Mouse (Mus musculus): ENCODE measurements around the gene Cacul1. TPM values are rescaled to one million over a fixed set of nuclear protein-coding genes. Genes with fewer than 3 reads are reported as not detected.

Cacul1 gene
- polyA plus RNA-seq, 1 experiment from 2014 or later = 17.6 TPM

GRCm38 (mm10) chr19:60513431-60513830 is 67.4 kb downstream of the Cacul1 start:
- Histone ChIP-seq H3K4me2 (ENCODE audit: low read length) (no peak overlapping the region), H3K9ac (replicated peaks; ENCODE audit: low read depth, low read length) (no peak overlapping the region), H3K27ac (ENCODE audit: low read length) (no peak overlapping the region), H3K4me3 (replicated peaks; ENCODE audit: low read length) (no peak overlapping the region), H3K27me3 (replicated peaks; ENCODE audit: control insufficient read depth, insufficient read depth, low read length) (no peaks in the 10 kb centered on the region), H3K36me3 (ENCODE audit: control insufficient read depth, insufficient read depth) (no peaks in the 10 kb centered on the region), H3K4me1 (replicated peaks; ENCODE audit: control insufficient read depth, insufficient read depth, low read length) (no peaks in the 10 kb centered on the region; the same call in 1 of the 2 replicates), H3K9me3 (ENCODE audit: control insufficient read depth, low read length) (no peaks in the 10 kb centered on the region)
- ATAC-seq = no peak
- 42% methylated on average over 3 of the region's 3 CpGs for WGBS

GRCm38 (mm10) chr19:60500209-60500608 is 80.6 kb downstream of the Cacul1 start:
- peak; percentile 43; the same call in 1 of the 2 replicates for ATAC-seq
- Histone ChIP-seq H3K4me2 (ENCODE audit: low read length) (no peak overlapping the region), H3K27ac (ENCODE audit: low read length) (no peak overlapping the region), H3K9ac (replicated peaks; ENCODE audit: low read depth, low read length) (no peak overlapping the region), H3K36me3 (ENCODE audit: control insufficient read depth, insufficient read depth) (no peaks in the 10 kb centered on the region), H3K9me3 (ENCODE audit: control insufficient read depth, low read length) (no peaks in the 10 kb centered on the region), H3K4me3 (replicated peaks; ENCODE audit: low read length) (no peak overlapping the region), H3K27me3 (replicated peaks; ENCODE audit: control insufficient read depth, insufficient read depth, low read length) (no peaks in the 10 kb centered on the region), H3K4me1 (replicated peaks; ENCODE audit: control insufficient read depth, insufficient read depth, low read length) (no peaks in the 10 kb centered on the region)

GRCm38 (mm10) chr19:60497171-60497570 is 83.7 kb downstream of the Cacul1 start:
- no peaks in the 10 kb centered on the region for H3K4me1 ChIP-seq (replicated peaks; ENCODE audit: control insufficient read depth, insufficient read depth, low read length)
- WGBS = 69% methylated on average over 4 of the region's 4 CpGs

DNA sequence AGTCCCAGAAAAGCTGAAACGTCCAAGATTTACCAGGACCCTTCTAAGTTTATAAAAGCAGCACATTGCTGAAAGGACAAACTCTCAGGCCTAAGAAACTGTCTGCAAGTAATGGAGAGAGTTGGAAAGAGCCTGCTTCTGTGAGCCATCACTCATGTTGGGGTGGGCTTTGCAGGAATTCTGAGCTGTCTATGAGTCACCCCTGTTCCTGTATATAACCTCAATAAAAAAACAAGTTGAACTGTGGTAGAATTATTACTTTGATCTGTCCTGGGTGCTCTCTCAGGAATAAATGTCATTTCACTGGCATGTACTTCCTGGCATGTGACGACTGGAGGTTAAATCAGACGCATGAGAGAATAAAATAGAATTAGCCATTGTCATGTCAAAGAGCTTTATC is 85.1 kb downstream of the Cacul1 start:
- Histone ChIP-seq H3K36me3 (ENCODE audit: control insufficient read depth, insufficient read depth) (no peaks in the 10 kb centered on the region), H3K27ac (ENCODE audit: low read length) (no peak overlapping the region), H3K4me2 (ENCODE audit: low read length) (no peak overlapping the region), H3K9me3 (ENCODE audit: control insufficient read depth, low read length) (no peaks in the 10 kb centered on the region), H3K4me3 (replicated peaks; ENCODE audit: low read length) (no peak overlapping the region), H3K4me1 (replicated peaks; ENCODE audit: control insufficient read depth, insufficient read depth, low read length) (no peaks in the 10 kb centered on the region), H3K9ac (replicated peaks; ENCODE audit: low read depth, low read length) (no peak overlapping the region), H3K27me3 (replicated peaks; ENCODE audit: control insufficient read depth, insufficient read depth, low read length) (no peaks in the 10 kb centered on the region)
- WGBS = 70% methylated on average over 3 of the region's 3 CpGs
- no peak for ATAC-seq

More at GRCm38 (mm10) chr19:60497171-60497570, 83.7 kb downstream of the Cacul1 start:
- Histone ChIP-seq H3K4me2 (ENCODE audit: low read length) (no peak overlapping the region), H3K9me3 (ENCODE audit: control insufficient read depth, low read length) (no peaks in the 10 kb centered on the region), H3K27me3 (replicated peaks; ENCODE audit: control insufficient read depth, insufficient read depth, low read length) (no peaks in the 10 kb centered on the region), H3K27ac (ENCODE audit: low read length) (no peak overlapping the region), H3K9ac (replicated peaks; ENCODE audit: low read depth, low read length) (no peak overlapping the region), H3K4me3 (replicated peaks; ENCODE audit: low read length) (no peak overlapping the region), H3K36me3 (ENCODE audit: control insufficient read depth, insufficient read depth) (no peaks in the 10 kb centered on the region)
- ATAC-seq = no peak

GRCm38 (mm10) chr19:60489566-60489965 is 91.3 kb downstream of the Cacul1 start:
- no peak for ATAC-seq
- no peaks in the 10 kb centered on the region for H3K4me1 ChIP-seq (replicated peaks; ENCODE audit: control insufficient read depth, insufficient read depth, low read length)
- H3K4me2 ChIP-seq (ENCODE audit: low read length) = no peak overlapping the region
- no peaks in the 10 kb centered on the region for H3K9me3 ChIP-seq (ENCODE audit: control insufficient read depth, low read length)
- H3K36me3 ChIP-seq (ENCODE audit: control insufficient read depth, insufficient read depth) = no peaks in the 10 kb centered on the region
- 86% methylated on average over 1 of the region's 1 CpGs for WGBS
- no peak overlapping the region for H3K9ac ChIP-seq (replicated peaks; ENCODE audit: low read depth, low read length)
- H3K4me3 ChIP-seq (replicated peaks; ENCODE audit: low read length) = no peak overlapping the region
- H3K27ac ChIP-seq (ENCODE audit: low read length) = no peak overlapping the region
- no peaks in the 10 kb centered on the region for H3K27me3 ChIP-seq (replicated peaks; ENCODE audit: control insufficient read depth, insufficient read depth, low read length)

DNA sequence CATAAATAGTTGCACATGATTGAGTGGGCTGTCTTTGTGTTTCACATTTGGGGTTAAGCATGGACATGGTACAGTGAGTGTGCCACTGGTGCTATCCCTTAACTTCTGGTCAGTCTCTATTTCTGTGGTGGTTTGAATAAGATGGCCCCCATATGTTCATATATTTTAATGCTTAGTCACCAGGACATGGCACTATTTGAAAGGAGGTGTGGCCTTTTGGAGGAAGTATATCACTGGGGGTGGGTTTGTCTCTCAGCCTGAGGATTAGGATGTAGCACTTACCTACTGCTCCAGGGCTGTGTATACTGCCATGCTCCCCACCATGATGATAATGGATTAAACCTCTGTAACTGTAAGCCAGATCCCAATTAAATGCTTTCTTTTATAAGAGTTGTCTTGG is 95.6 kb downstream of the Cacul1 start:
- H3K27me3 ChIP-seq (replicated peaks; ENCODE audit: control insufficient read depth, insufficient read depth, low read length) = 0 out of 2 replicates have a peak, but pooled peaks cover 2% of the 10 kb centered on the region

GRCm38 (mm10) chr19:60478859-60479258 is 102.0 kb downstream of the Cacul1 start:
- no peaks in the 10 kb centered on the region for H3K4me1 ChIP-seq (replicated peaks; ENCODE audit: control insufficient read depth, insufficient read depth, low read length)
- H3K36me3 ChIP-seq (ENCODE audit: control insufficient read depth, insufficient read depth) = no peaks in the 10 kb centered on the region

More for the DNA sequence above, 95.6 kb downstream of the Cacul1 start:
- Histone ChIP-seq H3K36me3 (ENCODE audit: control insufficient read depth, insufficient read depth) (no peaks in the 10 kb centered on the region), H3K27ac (ENCODE audit: low read length) (no peak overlapping the region), H3K4me2 (ENCODE audit: low read length) (no peak overlapping the region), H3K9me3 (ENCODE audit: control insufficient read depth, low read length) (no peaks in the 10 kb centered on the region), H3K4me1 (replicated peaks; ENCODE audit: control insufficient read depth, insufficient read depth, low read length) (no peaks in the 10 kb centered on the region), H3K4me3 (replicated peaks; ENCODE audit: low read length) (no peak overlapping the region), H3K9ac (replicated peaks; ENCODE audit: low read depth, low read length) (no peak overlapping the region)
- no peak for ATAC-seq

DNA sequence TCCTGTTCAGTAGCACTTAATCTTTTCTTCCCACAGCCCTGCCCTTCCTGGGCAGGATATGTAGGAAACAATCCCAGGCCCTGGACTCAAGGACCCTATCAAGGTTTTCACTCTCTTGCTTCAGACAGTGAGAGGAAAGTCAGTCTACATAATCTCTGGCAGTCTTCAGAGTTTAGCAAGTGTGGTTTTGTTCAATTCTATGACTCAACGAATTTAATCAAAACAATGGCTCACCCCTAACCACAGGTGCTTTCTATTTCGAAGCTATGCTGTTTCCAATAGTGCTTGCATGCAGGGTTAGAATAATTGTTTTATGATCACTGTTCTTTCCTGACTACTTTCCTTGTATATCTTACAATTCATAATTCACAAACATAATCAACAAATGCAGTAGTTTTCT is 103.0 kb downstream of the Cacul1 start:
- ATAC-seq = no peak
- Histone ChIP-seq H3K4me2 (ENCODE audit: low read length) (no peak overlapping the region), H3K27ac (ENCODE audit: low read length) (no peak overlapping the region), H3K4me1 (replicated peaks; ENCODE audit: control insufficient read depth, insufficient read depth, low read length) (no peaks in the 10 kb centered on the region), H3K36me3 (ENCODE audit: control insufficient read depth, insufficient read depth) (no peaks in the 10 kb centered on the region), H3K9ac (replicated peaks; ENCODE audit: low read depth, low read length) (no peak overlapping the region), H3K4me3 (replicated peaks; ENCODE audit: low read length) (no peak overlapping the region), H3K27me3 (replicated peaks; ENCODE audit: control insufficient read depth, insufficient read depth, low read length) (peaks cover 7% of the 10 kb centered on the region; the same call in 1 of the 2 replicates), H3K9me3 (ENCODE audit: control insufficient read depth, low read length) (no peaks in the 10 kb centered on the region)
- 52% methylated on average over 2 of the region's 2 CpGs for WGBS

More at GRCm38 (mm10) chr19:60478859-60479258, 102.0 kb downstream of the Cacul1 start:
- Histone ChIP-seq H3K27me3 (replicated peaks; ENCODE audit: control insufficient read depth, insufficient read depth, low read length) (peaks cover 8% of the 10 kb centered on the region; the same call in 1 of the 2 replicates), H3K27ac (ENCODE audit: low read length) (no peak overlapping the region), H3K4me3 (replicated peaks; ENCODE audit: low read length) (no peak overlapping the region), H3K9me3 (ENCODE audit: control insufficient read depth, low read length) (no peaks in the 10 kb centered on the region), H3K4me2 (ENCODE audit: low read length) (no peak overlapping the region), H3K9ac (replicated peaks; ENCODE audit: low read depth, low read length) (no peak overlapping the region)
- WGBS = 45% methylated on average over 1 of the region's 1 CpGs
- ATAC-seq = no peak

Data from forebrain, embryonic 16.5 days (tissue).